13 mouse cellular contexts compared by ENCODE assay signal in genomic region chr13:78576300-78577296, GRCm38 (mm10).
DNase-seq lines count a peak whose midpoint lies in the region; ATAC-seq and TF ChIP-seq lines count a peak whose summit lies in the region.
"Had no signal": no experiment of that assay in that cellular context is flagged by ENCODE, and none has a peak within 500 bp of the region (broad histone marks: within the 10 kb centered on the region; RNA-seq: fewer than 3 reads in every experiment).

No protein-coding gene starts in this region.

- no peak for TF ChIP-seq EP300 in liver, postnatal 0 days (IDR thresholded peaks at IDR 0.05; ENCODE audit: low read depth)

- no peak overlapping the region for H3K9ac ChIP-seq in liver, postnatal 0 days (replicated peaks)
- H3K9ac ChIP-seq: heart, embryonic 13.5 days had no signal

- 18% methylated on average over 9 of the region's 9 CpGs for WGBS in forebrain, embryonic 10.5 days
- 59% methylated on average over 9 of the region's 9 CpGs for WGBS in liver, postnatal 0 days (ENCODE audit: insufficient replicate concordance)

- no peaks in the 10 kb centered on the region for H3K9me3 ChIP-seq in forebrain, embryonic 10.5 days
- H3K9me3 ChIP-seq in liver, postnatal 0 days (ENCODE audit: low read length) = no peaks in the 10 kb centered on the region
- H3K9me3 ChIP-seq: heart, embryonic 13.5 days had no signal

- H3K4me1 ChIP-seq in forebrain, embryonic 10.5 days = peaks cover 71% of the 10 kb centered on the region
- H3K4me1 ChIP-seq in liver, postnatal 0 days (ENCODE audit: insufficient read depth) = no peaks in the 10 kb centered on the region
- H3K4me1 ChIP-seq: heart, embryonic 13.5 days had no signal

- peak overlapping the region; percentile 79 for H3K27ac ChIP-seq in forebrain, embryonic 10.5 days
- H3K27ac ChIP-seq in liver, postnatal 0 days (ENCODE audit: low read depth) = no peak overlapping the region
- H3K27ac ChIP-seq: heart, embryonic 13.5 days had no signal

- peak; percentile 9 to 50 for DNase-seq in right cerebral cortex, postnatal 36 days (ENCODE audit: low spot score in 2 of 2)
- DNase-seq in right cerebral cortex, postnatal 25 days = no peak
- DNase-seq in forebrain, embryonic 10.5 days (ENCODE audit: extremely low spot score, low spot score) = peak; percentile 52
- DNase-seq in left cerebral cortex, postnatal 25 days (ENCODE audit: low spot score in 2 of 2) = peak; percentile 12 to 89
- DNase-seq in yolk sac, embryonic 10.5 days (ENCODE audit: low spot score) = peak; percentile 15
- no peak for DNase-seq in liver, postnatal 0 days
- DNase-seq in spleen, adult 18-20 months = no peak
- DNase-seq in MN1 (ENCODE audit: low spot score) = no peak
- DNase-seq: adrenal gland, postnatal 14 days; cerebellum, adult 9-11 months; kidney, adult 18-20 months; layer of hippocampus, postnatal 36 days had no signal

- H3K4me2 ChIP-seq in liver, postnatal 0 days (ENCODE audit: low read depth, low read length) = no peak overlapping the region
- H3K4me2 ChIP-seq: heart, embryonic 13.5 days had no signal

- H3K36me3 ChIP-seq in forebrain, embryonic 10.5 days (replicated peaks) = no peaks in the 10 kb centered on the region
- H3K36me3 ChIP-seq in liver, postnatal 0 days (replicated peaks; ENCODE audit: insufficient read depth, low read length) = no peaks in the 10 kb centered on the region
- H3K36me3 ChIP-seq: heart, embryonic 13.5 days had no signal

- intact Hi-C loops in left cerebral cortex, postnatal 25 days (cut with DNase I) = loop anchor here (1.0 to 10.0 kb wide), 4 partner anchors 61 to 374 kb away; no protein-coding TSS in a partner anchor

- peak overlapping the region; percentile 12; the same call in 1 of the 2 replicates for H3K4me3 ChIP-seq in forebrain, embryonic 10.5 days
- no peak overlapping the region for H3K4me3 ChIP-seq in liver, postnatal 0 days (ENCODE audit: low read depth, low read length)
- H3K4me3 ChIP-seq: heart, embryonic 13.5 days had no signal

- TF ChIP-seq CTCF in liver, postnatal 0 days (IDR thresholded peaks at IDR 0.05; ENCODE audit: low read depth) = no peak

- H3K27me3 ChIP-seq in forebrain, embryonic 10.5 days (ENCODE audit: poor library complexity, severe bottlenecking) = peaks cover 35% of the 10 kb centered on the region
- no peaks in the 10 kb centered on the region for H3K27me3 ChIP-seq in liver, postnatal 0 days (ENCODE audit: insufficient read depth, low read length)
- H3K27me3 ChIP-seq: heart, embryonic 13.5 days had no signal

- ATAC-seq in liver, postnatal 0 days = no peak

Comparison
In these comparisons a context has a peak if more than half of its experiments do, and no peak if none do; other contexts are left out.
1. DNase-seq: peak in right cerebral cortex, postnatal 36 days (2 of 2), forebrain, embryonic 10.5 days (single experiment), left cerebral cortex, postnatal 25 days (2 of 2) and yolk sac, embryonic 10.5 days (single experiment); none in right cerebral cortex, postnatal 25 days (single experiment), liver, postnatal 0 days (single experiment), spleen, adult 18-20 months (0 of 2) and MN1 (single experiment).